Mouse (Mus musculus) 3134 (cell line): ENCODE data around the gene Plek.
"Not testable (repeated sequence)": the region's sequence is repeated elsewhere in the genome, so short reads cannot be mapped to it uniquely, and the experiment has no call there.

Experiments
- DNase-seq: peaks from one replicate; pipeline ENCODE4 v3.0.0-alpha.2; 2011; ENCODE audit warnings: low spot score; ENCODE audit not compliant: insufficient read length; ENCODE audit errors: extremely low read depth

The Plek gene

GRCm38 (mm10) chr11:17051545-17052475, at the start of gene Plek, which contains the start of gene Cnrip1:
Plek (minus strand) TSS chr11:17052381.
Cnrip1 (plus strand) TSS chr11:17051586.
- no peak for DNase-seq

- DNase-seq, result no peak
Observed at GRCm38 (mm10) chr11:17086106-17086505, 33.9 kb upstream of the Plek start.

DNA sequence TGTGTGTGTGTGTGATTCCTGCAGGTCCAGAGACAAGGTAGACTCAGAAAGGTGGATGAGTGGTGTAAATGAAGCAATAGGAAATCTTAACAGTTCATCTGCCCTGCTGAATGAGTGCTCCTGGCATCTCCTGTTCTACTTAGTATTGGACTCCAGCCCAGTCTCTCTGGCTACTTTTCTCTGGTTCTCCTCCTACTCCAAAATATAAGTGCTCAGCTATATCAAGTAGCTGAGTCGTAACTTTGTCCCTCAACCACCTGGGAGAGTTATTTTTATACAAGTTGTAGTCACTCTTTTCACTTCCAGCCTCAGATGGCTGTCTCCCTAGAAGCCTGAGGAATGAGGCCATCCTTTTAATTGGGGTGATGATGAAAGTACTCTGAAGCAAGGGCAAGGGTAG, 31.7 kb upstream of the Plek start:
- no peak for DNase-seq

DNA sequence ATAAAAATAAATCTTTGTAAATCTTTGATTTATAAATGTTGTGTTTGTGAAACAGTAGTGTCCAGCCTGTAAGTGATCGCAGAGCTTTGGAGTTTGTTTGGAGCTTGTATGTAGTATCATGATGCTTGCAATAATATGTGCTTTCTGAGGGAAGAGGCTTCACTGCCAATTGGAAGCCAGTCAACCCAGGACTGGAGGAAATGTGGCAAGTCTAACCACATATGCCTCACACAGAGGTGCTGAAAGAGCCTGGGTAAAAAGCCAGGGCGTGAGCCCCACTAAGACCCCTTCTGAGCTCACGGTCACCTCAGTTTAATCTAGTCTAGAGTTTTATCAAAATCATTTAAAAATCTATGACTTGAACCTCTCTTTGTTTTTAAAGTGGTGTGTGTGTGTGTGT, 31.3 kb upstream of the Plek start:
- no peak for DNase-seq

GRCm38 (mm10) chr11:17082953-17083352, 30.8 kb upstream of the Plek start:
- DNase-seq, result no peak

- DNase-seq, result no peak
Observed at GRCm38 (mm10) chr11:17082086-17082485, 29.9 kb upstream of the Plek start.

DNA sequence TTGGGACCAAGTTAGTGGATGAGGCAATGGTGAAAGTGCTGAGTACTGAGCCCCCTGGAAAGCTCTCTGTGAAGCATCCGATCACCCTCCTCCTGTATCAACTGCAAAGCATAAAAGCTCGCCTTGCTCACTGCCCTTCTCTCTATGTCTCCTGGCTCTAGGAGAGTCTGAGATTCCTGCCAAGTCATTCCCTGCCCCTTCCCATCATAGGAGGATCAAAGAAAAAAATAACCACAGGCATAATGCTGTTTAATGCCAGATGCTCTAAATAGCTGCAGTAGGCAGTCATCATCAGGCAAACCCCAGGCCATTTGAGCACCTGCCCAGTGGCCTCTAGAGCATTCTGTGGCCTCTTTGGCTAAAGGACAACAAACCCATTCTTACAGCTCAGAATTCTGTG, 23.5 kb upstream of the Plek start:
- DNase-seq, result no peak

GRCm38 (mm10) chr11:17069360-17069759, 17.2 kb upstream of the Plek start:
- DNase-seq, result not testable (repeated sequence)

DNA sequence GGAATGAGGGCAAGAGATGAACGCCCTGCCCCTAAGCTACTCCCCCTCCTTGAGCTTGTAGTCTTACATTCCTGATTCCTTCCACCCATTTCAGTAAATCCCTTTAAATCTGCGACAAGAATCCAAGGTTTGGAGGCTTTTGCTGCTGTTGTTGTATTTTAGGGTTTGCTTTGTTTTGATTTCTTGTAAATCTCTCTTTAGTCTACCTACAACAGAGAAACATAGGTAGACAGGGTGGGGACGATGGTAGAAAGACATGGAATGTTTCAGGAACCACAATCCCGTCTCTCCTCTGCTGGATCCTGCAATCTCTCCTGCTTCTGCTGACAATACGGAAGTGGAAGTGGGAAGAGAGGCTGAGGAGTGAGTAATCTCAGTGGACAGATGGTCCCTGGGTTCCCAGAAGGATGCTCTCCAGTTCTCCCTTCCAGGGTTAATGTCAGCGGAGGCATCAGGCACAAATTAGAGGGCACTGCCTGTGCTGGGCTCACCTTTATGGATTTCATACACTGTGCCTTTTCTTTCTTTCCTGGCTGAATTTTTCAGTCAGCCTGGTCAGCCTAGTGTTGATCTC, 382 bp upstream of the Plek start:
- no peak for DNase-seq

GRCm38 (mm10) chr11:17045806-17046205, 6.4 kb downstream of the Plek start:
- no peak for DNase-seq

DNA sequence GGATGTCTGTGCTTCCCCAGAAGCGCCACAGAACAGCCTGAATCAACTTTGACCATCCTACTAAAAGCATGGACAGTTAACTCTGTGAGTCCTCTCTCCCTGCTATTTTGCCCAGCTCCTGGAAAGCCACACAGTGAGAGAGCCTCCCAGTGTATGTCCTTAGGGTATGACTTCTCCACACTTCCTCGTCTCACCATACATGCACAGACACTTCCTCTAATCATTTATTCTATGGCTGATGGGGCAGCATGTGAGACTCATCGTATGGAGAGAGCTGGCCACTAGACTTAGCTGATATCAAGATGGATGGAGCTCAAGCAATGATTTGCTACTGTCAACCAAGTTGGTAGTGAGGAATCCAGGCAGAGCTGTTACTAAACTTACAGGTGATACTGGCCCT, 28.2 kb downstream of the Plek start:
- DNase-seq, result no peak

DNA sequence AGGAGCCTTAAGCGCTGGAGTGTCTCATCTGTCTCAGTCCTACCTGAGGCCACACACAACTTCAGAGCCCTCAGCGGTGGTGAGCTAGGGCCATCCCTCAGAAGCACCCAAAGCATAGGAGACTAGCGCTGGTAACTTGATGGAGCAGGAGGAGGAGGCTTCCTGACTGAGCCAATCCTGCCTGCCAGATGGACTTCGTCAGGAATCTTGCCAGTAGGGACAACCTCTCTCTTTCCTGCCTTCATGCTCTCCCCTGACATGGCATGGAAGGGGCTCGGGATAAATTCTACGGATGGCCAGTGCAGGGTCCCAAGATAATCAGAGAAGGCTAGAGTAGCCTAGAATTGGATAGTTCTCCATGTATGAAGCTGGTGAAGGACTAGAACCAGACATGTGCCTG, 29.0 kb downstream of the Plek start:
- DNase-seq, result no peak

- DNase-seq, result no peak
Observed at GRCm38 (mm10) chr11:17019328-17019727, 32.9 kb downstream of the Plek start.

DNA sequence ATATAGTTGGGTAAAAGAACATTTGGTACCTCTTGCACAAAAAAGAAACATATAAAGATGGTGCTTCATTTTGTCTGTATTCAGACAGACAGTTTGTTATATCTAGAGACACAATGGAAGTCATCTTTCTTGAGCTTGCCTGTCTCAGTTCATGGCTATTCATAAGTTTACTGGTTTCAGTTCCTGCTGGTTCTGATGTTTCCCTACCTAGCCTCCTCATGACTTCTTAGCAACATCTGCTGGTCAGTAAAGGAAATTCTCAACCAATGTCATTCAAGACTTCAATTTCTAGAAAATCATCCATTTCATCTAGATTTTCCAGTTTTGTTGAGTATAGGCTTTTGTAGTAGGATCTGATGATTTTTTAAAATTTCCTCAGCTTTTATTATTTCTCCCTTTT, 39.2 kb downstream of the Plek start:
- DNase-seq, result no peak

DNA sequence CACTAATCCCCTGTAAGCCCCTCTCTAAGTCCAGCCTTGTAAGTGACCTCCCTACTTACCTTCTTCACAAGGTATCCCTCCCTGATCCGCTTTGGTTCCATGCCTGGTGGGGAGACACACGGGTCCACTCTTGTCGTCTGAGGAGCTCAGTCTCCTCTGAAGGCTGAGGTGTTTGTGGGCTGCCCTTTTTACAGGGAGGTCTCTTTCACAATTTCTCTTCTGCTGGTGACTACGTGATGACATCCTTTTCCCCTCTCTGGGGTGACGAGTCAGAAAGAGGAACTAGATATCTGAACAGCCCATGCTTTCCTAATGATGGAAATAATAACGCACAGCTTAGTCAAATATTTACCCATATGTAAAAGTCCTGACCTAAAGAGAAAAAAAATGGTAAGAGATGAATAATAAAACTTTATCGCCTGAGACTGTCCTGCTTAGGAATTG, 43.7 kb downstream of the Plek start:
- no peak for DNase-seq

GRCm38 (mm10) chr11:17007517-17008173, 44.5 kb downstream of the Plek start:
- no peak for DNase-seq

- not testable (repeated sequence) for DNase-seq
Observed at GRCm38 (mm10) chr11:17006526-17006925, 45.7 kb downstream of the Plek start.

- no peak for DNase-seq
Observed at GRCm38 (mm10) chr11:17004899-17005846, 47.0 kb downstream of the Plek start.

GRCm38 (mm10) chr11:17003757-17004156, 48.4 kb downstream of the Plek start:
- DNase-seq, result no peak

DNA sequence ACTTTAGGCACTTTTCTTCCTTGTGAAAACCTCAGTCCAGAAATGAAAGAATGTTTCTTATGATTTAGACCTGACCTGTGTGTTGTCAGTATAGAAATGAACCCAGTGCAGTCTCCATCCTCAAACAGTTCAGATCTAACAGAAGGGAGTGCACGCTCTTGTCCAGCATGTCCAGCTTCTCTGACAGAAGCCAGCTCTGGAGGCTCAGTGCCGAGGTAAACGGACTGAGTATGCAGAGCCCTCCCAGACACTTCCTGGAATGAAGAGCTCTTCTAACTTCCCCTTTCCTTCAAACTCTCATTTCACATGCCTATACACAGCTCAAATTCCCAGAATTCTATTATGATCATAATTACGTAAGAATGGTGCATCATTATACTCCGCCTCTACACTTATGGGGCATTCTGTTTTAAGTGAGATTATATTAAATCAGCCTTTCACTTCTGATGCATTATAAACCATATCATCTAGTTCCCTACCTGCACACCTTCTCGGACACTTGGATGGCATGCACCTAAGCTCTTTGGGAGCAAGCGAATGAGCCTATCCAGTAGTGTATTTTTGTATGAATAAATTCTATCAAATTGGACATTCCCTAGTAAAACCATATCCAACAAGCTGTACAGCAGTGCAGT, 49.3 kb downstream of the Plek start:
- DNase-seq, result no peak
